Mouse (Mus musculus): ENCODE data around the gene Add3. TPM values are rescaled to one million over a fixed set of nuclear protein-coding genes. Genes with fewer than 3 reads are reported as not detected.
"Not testable (repeated sequence)": the region's sequence is repeated elsewhere in the genome, so short reads cannot be mapped to it uniquely, and the experiment has no call there.

Add3 gene
- total RNA-seq, 2 experiments from 2014 or later = 10.1 to 26.4 TPM

DNA sequence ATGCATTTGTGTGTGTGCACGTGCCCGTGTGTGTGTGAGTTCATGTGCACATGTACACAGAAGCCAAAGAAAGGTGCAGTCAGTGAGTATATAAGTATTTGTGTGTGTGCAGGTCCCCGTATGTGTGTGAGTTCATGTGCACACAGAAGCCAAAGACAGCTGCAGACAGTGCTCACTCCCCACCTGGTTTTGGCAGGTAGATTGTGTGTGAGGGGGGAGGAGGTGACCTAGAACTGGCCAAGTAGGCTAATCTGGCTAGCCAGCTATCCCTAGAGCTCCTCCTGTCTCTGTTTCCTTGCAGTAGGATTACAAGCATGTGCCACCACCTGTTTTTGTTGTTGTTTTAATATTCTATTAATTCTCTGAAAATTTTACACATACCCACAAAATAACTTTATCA lies 80.9 kb downstream of the Add3 start:
- no peak for ATAC-seq (replicated peaks; ENCODE audit: low FRiP score, poor library complexity, severe bottlenecking)

DNA sequence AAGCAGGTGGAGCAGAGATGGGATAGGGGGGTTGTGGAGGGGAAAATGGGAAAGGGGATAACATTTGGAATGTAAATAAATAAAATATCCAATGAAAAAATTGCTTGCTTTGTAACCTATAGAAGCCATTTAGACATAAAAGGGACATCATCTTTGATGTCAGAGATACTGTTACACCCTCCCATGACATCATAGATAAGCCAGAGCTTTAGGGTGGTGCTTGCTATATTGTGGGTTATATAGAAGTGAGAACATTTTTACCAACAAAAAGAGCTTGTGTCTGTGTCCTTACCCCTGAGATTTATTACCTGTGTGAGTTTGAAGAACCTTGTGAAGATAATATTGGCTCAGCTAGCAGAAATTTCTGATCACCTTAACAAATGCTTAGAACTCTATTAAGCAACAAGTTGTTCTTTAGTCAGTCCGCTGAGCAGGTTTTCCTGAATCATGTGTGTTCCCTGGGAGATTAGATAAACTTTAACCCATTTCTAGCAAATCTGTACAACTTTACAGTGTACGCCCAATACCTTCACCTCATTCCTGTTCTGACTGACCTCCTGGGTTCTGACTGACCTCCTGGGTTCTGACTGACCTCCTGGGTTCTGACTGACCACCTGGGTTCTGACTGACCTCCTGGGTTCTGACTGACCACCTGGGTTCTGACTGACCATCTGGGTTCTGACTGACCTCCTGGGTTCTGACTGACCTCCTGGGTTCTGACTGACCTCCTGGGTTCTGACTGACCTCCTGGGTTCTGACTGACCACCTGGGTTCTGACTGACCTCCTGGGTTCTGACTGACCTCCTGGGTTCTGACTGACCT lies 85.2 kb downstream of the Add3 start:
- ATAC-seq (replicated peaks; ENCODE audit: low FRiP score, poor library complexity, severe bottlenecking) = not testable (repeated sequence)

DNA sequence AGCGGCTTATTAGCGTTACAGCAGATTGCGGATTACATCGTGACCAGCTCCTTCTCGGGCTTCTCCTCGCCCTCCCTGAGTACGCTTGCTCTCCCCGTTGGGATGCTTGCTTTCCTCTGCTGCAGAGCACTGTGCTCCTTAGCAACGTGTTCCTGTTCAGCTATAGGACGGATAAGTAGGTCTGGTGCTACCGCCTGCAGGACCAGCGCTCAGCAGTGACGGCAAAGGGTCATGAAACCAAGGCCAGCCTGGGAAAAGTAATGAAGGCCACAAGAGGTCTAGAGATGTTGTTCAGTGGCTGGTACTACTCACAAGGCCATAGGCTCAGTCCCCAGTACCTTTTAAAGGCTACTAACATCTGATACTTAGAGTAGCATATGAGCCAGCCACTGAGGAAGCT lies 86.4 kb downstream of the Add3 start:
- ATAC-seq (replicated peaks; ENCODE audit: low FRiP score, poor library complexity, severe bottlenecking) = no peak

GRCm38 (mm10) chr19:53228064-53228794 lies 88.0 kb downstream of the Add3 start:
- no peak for ATAC-seq (replicated peaks; ENCODE audit: low FRiP score, poor library complexity, severe bottlenecking)

GRCm38 (mm10) chr19:53230942-53231815 lies 90.9 kb downstream of the Add3 start:
- ATAC-seq (replicated peaks; ENCODE audit: low FRiP score, poor library complexity, severe bottlenecking) = no peak

DNA sequence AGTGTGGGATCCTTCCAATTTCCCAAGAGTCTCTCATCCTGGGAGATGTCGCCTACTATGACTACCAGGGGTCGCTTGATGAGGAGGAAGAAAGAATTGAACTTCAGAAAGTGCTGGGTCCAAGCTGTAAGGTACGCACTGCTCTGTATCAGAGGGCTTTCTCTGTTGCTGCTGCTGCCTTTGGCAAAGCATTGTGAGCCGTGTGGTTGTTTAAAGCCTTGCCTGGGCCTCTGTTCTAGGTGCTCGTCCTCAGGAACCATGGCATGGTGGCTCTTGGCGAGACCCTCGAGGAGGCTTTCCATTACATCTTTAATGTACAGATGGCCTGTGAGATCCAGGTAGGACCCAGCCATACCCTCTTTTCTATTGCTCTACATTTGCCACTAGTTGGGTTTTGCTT lies 93.3 kb downstream of the Add3 start:
- ATAC-seq (replicated peaks; ENCODE audit: low FRiP score, poor library complexity, severe bottlenecking) = no peak

DNA sequence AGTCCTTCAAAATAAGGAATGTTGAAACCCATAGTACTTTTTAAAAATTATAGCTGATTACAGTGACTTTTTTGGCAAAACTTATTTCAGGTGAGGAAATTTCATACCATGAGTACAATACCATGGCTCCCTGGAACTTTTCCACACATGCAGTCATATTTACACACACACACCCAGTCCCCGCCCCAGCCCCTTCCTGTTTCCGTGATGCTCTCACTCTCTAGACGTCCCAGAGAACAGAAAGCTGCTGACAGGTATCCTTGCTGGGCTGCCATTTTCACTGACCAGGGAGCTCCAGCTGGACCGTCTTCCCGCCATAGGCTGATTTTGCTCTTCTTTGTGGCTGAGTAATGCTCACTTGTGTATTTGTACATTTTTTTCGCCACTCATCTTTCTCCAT lies 101.6 kb downstream of the Add3 start:
- no peak for ATAC-seq (replicated peaks; ENCODE audit: low FRiP score, poor library complexity, severe bottlenecking)

DNA sequence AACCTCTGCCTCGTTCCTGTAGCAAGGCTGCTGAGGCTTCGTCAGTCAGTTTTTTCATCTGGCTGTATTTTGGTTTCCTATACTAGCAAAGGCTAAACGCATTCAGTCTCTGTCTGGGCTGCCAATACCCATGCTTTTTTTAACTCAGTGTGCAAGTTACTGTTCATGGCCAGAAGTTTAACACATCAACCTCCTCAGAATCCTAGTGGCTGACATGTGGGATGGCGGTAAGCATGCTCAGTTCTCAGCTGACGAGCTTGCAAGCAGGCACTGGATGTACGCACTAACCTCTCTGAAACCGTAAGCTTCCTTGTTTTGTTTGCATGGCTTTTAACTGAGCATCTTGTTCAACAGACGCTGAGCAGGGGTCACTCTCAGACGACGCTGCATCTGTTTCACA lies 103.7 kb downstream of the Add3 start:
- no peak for ATAC-seq (replicated peaks; ENCODE audit: low FRiP score, poor library complexity, severe bottlenecking)

GRCm38 (mm10) chr19:53247558-53247957 lies 107.3 kb downstream of the Add3 start:
- ATAC-seq (replicated peaks; ENCODE audit: low FRiP score, poor library complexity, severe bottlenecking) = no peak

- ATAC-seq (replicated peaks; ENCODE audit: low FRiP score, poor library complexity, severe bottlenecking) = peak; percentile 89
Observed at GRCm38 (mm10) chr19:53248023-53248494, 107.8 kb downstream of the Add3 start.

- no peak for ATAC-seq (replicated peaks; ENCODE audit: low FRiP score, poor library complexity, severe bottlenecking)
Observed at GRCm38 (mm10) chr19:53251015-53251414, 110.8 kb downstream of the Add3 start.

DNA sequence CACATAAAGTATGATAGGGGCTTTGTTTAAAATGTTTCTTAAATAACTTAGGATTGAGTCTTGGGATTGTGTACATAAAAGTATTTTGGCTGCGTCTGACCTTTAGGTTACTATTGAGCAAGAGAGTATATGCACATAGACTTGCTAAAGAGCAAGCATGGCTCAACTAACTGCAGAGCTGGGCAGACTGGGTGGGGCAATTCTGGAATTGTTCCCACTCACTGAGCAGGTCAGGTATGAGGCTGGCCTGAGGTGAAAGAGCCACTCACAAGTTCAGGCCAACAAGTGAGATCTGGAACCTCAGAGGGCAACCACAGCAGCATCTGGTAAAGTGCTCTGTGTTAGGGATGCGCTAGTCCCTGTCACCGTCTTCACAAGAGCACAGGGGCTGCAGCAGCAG lies 111.4 kb downstream of the Add3 start:
- ATAC-seq (replicated peaks; ENCODE audit: low FRiP score, poor library complexity, severe bottlenecking) = no peak

GRCm38 (mm10) chr19:53252111-53253028 lies 112.1 kb downstream of the Add3 start:
- no peak for ATAC-seq (replicated peaks; ENCODE audit: low FRiP score, poor library complexity, severe bottlenecking)

GRCm38 (mm10) chr19:53256361-53256760 lies 116.1 kb downstream of the Add3 start:
- peak; percentile 20 for ATAC-seq (replicated peaks; ENCODE audit: low FRiP score, poor library complexity, severe bottlenecking)

GRCm38 (mm10) chr19:53256991-53257594 lies 116.8 kb downstream of the Add3 start:
- ATAC-seq (replicated peaks; ENCODE audit: low FRiP score, poor library complexity, severe bottlenecking) = peak; percentile 69

GRCm38 (mm10) chr19:53257631-53258560 lies 117.7 kb downstream of the Add3 start:
- ATAC-seq (replicated peaks; ENCODE audit: low FRiP score, poor library complexity, severe bottlenecking) = peak; percentile 73

DNA sequence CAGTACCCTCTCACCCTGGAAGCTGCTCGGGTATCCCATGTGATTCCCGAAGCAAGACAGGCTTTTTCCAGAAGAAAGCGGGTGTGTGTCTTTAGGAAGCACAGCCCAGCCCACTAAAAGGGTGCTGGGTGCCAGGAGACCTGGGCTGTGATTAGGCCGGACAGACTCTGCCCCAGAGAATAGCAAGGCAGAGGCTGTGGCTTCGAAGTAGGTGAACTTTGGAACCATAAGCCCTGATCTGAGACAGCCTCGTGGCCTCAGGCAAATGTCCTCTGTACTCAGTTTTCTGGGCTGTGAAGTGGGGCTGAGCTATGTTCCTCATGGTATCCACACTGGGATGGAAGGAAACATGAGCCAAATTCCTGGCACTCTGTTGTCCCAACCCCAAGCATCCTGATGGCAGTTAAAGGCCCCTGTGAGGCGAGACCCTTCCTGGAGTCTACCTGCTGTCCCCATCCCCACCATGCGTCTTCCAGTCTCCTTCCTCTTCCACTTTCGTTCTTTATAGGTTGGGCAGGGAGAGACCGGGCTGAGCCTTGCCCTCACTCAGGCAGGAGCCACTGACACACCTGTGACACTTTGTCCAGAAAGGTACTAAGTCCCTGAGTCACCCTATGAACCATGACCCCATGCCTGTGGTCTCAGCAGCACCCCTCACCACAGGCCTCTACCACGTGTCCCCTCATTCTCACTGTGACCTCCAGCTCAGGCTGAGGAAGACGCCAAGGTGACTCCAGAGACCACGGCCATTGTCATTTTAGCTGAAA lies 118.7 kb downstream of the Add3 start:
- no peak for ATAC-seq (replicated peaks; ENCODE audit: low FRiP score, poor library complexity, severe bottlenecking)
